Mouse (Mus musculus): ENCODE results near the gene Ap1ar.
"Not testable (repeated sequence)": the region's sequence is repeated elsewhere in the genome, so short reads cannot be mapped to it uniquely, and the experiment has no call there.

The Ap1ar gene

DNA sequence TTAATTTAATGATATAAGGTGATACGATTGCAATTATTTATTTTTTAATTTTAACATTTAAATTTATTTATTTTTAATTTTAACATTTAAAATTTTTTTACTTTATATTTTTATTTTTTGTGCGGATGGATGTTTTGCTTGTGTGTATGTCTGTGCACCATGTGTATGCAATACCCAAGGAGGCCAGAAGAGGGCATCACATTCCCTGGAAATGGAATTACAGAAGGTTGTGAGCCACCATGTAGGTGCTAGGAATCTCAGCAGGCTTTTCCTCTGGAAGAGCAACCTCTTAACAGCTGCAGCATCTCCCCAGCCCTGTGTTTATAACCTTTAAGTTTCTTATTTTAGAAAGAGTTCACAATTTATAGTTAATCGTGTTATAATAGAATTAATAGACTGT, 41.6 kb downstream of the Ap1ar start:
- DNase-seq (ENCODE audit: low read depth, low spot score), result no peak

DNA sequence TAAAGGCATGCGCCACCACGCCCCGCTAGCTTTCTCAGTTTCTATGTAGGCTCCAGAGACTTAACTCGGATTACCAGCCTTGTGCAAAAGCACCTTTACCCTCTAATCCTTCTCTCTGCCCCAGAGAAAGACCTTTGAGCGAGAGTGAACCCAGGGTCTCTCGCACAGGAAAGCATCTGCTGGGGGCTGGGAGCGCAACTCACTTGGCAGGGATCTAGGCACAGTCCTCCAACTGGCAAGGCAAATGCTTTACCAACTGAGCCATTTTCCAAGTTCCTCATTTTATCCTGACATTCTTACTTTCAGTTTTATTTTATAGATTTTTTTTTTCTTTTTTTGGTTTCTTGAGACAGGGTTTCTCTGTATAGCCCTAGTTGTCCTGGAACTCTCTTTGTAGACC, 44.3 kb downstream of the Ap1ar start:
- DNase-seq (ENCODE audit: low read depth, low spot score), result no peak

DNA sequence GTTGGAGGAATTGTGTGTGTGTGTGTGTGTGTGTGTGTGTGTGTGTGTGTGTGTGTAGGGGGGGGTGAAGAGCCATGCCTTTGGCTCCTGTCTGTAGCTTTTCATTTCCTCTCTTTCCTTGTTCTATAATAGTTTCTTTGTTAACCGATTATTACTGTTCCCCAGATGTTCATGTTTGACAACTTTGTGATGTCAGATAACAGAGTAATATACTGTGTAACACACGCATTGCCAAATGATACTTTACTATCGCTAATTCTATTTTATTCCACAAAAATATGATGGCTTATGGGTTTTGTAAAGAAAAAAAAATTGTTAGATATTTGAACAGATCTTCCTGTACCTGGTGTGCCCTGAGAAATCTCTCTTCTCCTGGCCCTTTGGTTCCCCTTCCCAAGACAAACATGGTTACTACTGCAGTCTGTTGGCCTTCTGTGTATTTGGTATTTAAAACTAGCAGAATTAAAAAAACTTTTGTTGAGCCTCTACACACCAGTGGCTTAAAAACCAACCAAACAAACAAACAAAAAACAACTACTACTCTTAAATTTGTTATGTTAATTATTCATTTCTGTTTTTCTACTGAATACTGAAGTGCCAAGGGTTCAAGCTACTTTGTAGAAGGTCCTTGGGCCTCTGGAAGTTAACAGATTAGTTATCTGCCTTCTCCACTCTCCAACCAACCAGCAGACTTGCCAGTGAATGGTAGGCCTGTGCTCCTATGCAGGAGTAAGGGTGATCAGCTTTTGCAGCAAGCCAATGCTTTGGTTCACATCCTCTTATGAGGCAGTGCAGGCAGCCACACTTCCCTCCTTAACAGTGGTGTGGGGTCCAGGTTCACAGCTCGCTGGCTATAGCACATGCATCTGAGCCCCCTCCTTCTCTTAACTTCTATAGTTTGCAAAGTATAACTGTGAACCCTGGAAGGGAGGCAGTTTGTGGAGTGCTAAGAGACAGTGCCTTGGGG, 45.4 kb downstream of the Ap1ar start:
- DNase-seq (ENCODE audit: low read depth, low spot score), result no peak

DNA sequence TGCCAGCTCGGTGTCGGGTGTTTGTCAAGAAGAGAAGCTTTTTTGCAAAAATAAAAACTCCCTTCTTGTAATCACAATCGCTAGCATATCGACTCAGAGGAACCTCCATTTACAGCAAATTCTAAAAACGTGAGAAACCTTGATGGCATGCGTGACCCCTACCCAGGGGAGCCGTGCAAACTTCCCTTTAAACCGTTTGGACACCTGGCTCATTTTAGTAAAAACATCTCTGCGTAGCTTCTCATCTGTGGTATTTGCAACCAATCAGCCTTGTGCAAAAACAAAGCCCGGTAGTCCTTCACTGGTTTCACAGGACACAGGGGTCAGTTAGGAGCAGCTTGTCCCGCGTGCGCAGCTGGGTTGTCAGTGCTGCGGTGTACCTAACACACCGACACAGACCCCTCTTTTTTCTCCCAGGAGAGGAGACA, 46.3 kb downstream of the Ap1ar start:
- DNase-seq (ENCODE audit: low read depth, low spot score), result no peak

DNA sequence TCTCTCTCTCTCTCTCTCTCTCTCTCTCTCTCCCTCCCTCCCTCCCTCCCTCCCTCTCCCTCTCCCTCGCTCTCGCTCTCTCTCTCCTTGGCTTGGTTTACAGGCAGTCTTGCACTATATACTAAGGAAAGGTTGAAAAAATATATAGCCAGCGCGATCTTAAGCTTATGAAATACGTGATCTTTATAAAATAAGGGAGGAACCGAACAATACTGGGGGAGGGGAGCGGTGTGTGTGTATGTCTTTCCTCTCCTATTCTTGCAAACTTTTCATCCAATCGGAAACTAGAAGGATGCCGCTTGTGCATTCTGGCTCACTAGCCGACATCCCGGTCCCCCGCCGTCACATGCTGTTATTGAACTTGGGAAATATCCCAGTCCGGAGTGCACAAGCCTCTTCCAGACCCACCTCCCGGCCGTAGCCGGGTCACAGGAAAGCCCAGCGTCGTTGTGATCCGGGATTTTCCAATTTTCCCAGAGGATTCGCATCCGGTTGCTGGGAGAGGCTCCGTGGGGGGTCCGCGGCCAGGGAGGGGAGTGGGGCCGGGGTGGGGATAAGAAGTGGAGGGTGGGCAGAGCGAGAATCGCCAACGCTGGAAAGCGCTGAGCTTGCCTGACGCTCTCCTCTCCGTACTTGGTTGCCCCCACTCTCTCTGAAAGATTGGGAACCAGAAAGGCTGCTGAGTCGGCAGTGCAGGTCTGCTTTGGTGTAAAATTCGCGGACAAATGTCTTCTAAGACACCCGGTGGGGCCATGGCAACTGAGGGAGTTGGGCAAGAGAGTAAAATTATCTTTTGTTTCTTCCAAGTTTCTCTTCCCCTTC, 46.9 kb downstream of the Ap1ar start:
- DNase-seq (ENCODE audit: low read depth, low spot score), result peak; percentile 28

DNA sequence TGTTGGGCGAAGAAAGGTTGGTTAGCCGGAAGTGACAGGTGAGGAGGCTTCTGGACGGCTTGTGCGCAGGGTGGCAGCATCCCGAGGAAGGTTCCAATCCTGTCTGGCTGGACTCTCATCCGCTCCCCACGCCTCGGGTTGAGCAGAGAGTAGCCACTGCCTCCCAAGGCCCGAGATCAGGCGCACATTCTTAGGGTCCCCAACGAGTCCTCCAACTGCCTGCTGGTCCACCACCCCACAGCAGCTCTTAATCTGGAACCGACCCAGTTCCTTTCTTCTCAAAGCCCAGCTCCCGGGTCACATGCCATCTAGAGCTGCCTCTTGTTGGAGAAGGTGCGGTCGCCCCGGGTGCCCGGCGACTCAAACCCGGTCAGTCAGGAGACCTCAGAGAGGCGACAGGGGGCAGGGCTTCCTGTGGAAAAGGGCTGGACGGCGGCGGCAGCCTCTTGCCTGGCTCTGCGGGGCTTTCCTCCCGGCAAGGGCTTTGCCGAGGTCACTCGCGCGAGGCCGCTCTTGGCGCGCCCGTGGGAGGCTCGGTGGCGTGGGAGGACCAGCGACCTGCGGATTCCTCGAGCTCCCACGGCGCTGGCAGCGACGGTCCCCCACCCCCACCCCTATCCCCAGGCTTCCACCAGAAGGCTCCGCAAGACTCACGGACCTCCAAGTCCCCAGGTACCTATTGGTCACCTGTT, 47.7 kb downstream of the Ap1ar start, which contains the start of gene Tifa:
Tifa (plus strand) TSS at position 306 of the 692 bp plus-strand sequence.
- peak; percentile 35 for DNase-seq (ENCODE audit: low read depth, low spot score)

DNA sequence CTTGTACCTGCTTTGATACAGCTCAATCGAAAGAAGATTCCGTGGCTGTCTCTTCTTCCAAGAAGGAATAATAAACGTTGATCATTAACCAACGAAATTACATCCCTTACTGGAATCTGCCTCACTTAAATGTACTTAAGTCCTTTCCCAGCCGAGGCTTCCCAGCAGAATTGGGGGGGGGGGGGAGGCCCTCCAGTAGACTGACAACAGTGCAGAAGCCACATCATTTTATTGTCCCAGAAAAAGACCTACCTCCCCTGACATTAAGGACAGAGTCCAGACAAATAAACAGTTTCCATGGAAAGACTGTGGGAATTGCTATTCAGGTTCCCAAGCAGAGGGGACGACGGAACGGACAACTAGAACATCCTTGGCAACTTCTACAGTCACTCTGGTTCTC, 48.4 kb downstream of the Ap1ar start:
- DNase-seq (ENCODE audit: low read depth, low spot score), result no peak

DNA sequence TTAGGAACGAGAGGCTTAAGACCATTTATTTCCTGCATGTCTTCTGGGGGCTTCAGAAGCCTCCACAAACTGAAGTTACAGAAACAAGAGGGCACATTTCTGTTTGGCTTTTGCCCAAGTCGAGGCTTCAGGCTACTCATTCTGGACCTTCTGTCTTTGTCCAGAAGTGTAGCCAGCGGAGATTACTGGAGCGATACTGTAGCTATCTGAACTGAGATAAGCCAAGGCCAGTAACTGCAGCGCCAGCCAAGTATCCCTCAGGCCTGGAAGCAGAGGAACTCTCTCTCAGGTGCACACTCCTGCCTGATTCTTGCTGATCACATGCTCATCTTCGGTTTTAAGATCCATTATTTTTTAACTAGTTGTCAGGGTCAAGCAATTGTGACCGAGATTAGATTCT, 49.3 kb downstream of the Ap1ar start:
- no peak for DNase-seq (ENCODE audit: low read depth, low spot score)

DNA sequence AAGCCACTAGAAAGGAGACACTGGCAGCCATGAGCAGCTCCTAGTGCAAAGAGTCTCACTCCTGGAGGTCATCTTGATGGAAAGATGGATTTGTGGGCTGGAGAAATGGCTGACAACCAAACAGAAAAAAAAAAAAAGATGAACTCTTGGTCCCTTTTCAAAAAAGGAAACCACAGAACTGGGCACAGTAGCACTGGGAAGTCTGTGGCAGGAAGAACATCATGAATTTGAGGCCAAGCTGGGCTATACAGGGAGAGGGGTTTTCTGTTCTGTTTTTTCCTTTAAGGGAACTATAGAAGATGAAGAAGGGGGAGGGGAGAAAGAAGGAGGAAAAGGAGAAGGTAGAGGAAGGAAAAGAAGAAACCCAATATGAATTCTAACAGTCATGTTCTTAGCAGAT, 50.3 kb downstream of the Ap1ar start:
- DNase-seq (ENCODE audit: low read depth, low spot score), result peak; percentile 23

DNA sequence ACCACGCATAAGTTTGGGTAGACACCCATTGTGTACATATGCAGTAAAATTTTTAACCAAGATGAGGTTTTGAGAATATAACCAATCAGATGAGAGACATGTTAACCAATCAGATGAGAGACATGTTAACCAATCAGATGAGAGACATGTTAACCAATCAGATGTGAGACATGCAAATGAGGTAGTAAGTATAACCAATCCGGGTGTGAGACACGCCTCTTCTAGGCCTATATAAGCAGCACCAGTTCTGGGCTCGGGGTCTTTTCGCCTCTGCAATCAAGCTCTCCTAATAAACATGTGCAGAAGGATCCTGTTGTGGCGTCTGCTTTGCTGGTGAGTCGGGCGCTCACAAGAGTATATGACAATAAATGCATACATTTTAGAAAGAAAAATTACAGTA, 53.6 kb downstream of the Ap1ar start:
- DNase-seq (ENCODE audit: low read depth, low spot score), result not testable (repeated sequence)

DNA sequence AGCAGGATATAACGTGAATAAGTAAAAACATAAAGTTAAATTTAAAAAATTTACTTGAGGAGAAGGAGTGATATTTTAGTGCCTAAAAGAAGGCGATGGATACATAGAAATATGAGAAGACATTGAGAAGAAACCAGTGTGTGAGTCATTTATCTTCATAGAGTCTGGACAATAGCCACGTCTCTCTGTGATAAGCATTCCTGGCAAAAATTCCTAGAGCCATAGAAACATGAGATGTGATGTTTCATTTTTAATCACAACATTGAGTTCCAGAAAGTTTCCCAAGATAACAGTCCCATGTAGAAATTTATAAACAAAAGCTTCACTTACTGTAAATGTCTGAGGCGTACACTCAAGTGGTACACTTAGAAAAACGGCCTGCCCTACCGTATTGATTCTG, 54.4 kb downstream of the Ap1ar start:
- no peak for DNase-seq (ENCODE audit: low read depth, low spot score)

DNA sequence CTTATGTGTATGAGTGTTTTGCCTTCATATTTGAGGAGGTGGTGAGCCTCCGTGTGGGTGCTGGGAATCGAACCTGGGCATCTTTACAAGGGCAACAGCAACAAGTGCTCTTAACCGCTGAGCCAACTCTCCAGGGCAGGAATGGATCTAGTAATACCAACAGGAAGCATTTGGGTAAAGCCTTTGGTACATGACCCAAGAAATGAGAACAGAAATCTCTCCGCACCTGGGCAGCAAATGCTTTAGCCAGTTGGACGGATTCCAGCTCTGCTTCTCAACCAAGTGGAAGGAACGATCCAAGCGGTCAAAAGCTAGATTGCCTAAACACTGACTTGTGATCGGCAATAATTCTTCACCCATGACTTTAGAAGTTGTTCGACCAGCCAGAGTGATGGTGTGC, 56.4 kb downstream of the Ap1ar start:
- DNase-seq (ENCODE audit: low read depth, low spot score), result peak; percentile 13

DNA sequence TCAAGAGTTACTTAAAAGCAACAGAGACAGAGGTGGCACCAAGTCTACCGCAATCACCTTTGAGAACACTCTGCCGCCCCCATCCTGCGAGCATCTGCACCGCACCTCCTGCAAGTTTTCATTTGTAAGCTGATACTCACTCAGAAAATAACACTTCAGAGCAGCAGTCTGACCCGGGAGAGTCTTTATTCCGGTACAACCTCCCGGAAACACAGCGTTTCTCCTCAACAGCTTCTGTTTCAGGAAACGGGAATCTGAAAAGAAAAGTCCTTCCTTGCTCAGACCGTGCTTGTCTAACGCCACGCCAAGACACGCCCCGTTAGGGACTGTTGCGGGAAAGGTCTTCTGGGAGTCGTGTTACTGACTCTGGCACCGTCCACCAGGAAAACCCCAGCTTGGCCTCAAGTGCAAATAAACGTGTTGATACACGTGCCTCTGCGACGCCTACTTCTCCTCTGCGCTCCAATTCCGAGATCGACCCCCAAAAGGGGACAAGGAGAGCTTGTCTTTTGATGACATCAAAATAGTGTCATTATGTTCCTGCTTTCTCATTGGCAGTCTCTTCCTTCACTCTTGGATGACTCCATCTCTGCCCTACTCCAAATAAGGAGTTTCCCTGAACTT, 57.2 kb downstream of the Ap1ar start, which contains the start of gene Alpk1:
Alpk1 (minus strand) TSS at position 507 of the 624 bp plus-strand sequence.
- peak; percentile 83 for DNase-seq (ENCODE audit: low read depth, low spot score)

DNA sequence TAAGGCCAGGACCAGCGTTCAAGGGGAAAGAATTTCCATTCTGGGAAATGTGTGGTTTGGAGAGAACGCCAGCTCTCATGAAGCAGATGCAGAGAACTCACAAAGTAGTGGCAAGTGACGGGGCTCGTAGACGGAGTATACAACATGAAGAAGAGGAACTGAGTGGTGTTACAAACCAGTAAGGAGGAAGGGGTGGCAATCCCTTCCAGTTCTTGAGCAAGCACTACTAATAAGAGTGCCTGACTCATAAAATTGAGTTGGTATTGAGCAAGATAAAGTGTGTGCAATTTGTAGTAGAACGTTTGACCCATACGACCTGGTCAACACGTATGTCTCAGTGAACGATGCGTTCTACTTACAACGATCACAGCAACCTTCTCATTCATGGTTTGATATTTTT, 68.2 kb downstream of the Ap1ar start:
- DNase-seq (ENCODE audit: low read depth, low spot score), result no peak

DNA sequence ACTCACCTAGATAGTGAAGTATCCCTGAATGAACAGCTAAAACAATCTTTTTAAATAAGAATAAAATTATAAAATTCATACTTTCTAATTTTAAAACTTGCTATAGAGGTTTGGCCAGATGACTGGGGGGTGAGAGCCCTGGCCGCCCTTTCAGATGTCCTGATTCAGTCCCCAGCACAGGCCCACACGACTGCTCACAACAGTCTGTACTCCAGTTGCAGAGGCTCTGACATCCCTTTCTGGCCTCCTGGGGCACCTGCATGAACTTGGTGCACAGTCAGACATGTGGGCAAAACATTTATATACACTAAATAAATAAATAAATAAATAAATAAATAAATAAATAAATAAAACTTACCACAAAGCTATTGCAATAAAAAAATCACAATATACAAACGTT, 71.4 kb downstream of the Ap1ar start:
- no peak for DNase-seq (ENCODE audit: low read depth, low spot score)

DNA sequence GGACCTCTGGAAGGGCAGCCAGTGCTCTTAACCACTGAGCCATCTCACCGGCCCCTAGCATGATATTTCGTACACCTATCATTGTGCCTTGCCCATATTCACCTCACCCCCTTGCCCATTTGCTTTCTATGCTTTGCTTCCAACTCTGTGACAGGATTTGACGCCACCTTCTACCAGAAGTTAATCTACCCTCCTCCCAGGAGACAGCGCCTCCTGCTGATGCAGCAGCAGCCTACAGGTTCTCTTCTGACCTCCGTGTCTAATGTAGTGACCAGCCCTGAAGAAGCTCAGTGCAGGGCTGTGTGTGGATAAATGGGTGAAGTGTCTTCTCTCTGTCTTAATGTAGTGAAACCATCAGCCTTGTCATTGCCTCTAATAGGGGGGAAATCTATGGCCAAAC, 72.8 kb downstream of the Ap1ar start:
- no peak for DNase-seq (ENCODE audit: low read depth, low spot score)

DNA sequence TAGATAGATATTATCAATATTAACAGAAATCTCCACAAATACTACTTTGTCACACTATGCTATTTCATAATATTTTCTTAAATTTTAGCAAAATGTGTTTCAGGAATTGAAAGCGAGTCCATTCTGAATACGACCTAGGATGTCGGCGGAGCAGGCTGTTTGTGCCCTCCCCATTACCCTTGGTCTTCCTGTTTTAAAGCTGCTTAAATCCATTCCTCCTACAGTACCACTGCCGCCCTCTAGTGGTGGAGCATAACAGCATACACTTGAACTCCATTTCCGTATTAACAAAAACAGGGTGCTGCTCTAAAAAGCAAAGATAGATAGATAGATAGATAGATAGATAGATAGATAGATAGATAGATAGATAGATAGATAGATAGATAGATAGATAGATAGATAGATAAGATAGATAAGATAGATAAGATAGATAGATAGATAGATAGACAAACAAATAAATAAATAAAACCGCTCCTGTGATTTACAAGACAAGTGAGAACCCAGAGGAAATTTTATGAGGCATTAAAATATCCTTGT, 74.2 kb downstream of the Ap1ar start:
- DNase-seq (ENCODE audit: low read depth, low spot score), result peak; percentile 81

DNA sequence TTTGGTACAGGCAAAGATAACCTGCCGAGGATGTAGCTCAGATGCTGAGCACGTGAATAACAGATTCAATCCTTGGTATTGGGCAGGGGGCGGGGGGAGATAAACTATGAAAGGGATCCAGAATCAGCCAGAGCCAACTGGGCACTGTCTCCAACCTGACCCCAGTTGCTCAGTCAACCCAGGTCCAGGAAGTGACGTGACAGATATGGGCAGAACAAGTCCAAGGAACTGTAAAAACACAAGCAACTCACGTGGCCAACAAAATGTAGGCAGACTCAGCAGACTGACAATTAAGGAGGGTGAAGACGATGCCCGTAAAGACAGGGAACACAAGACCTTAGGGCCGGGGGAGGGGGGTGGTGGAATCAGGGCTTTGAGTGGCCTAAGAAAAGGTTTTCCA, 74.9 kb downstream of the Ap1ar start:
- no peak for DNase-seq (ENCODE audit: low read depth, low spot score)

DNA sequence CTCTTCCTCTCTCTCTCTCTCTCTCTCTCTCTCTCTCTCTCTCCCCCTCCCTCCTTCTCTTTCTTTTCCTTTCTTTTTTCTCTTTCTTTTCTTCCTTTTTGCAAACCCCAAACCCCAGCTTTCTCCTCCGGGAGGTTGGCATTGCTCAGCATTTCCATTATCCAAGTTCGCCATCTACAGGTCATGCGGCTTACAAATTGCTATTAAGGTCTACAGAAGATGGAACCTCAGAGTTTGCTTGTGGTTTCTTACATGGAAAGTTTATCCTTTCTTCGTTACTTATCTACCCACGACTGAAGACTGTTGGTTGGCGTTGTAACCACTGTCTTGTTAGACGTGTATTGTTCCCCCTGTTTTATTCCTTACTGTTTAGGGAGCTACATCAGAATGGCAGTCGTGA, 78.1 kb downstream of the Ap1ar start:
- DNase-seq (ENCODE audit: low read depth, low spot score), result no peak

DNA sequence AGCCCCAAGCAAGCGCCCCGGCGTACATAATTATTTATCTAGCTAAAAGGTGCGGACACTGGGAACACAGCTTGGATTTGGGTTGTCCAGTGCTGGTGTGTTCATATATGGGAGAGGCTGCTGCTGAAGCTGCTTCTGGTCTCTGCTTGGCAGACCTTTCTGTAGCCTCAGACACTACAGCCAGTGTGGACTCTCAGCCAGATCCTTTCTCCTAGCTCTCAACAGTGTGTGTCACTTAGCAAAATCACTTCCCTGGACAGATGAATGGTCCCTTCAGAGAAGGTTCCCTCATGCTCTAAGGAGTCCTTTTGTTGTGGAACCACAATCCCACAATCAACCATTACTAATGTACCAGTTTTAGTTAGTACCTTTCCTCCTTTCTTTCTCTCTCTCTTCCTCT, 78.5 kb downstream of the Ap1ar start:
- DNase-seq (ENCODE audit: low read depth, low spot score), result no peak

DNA sequence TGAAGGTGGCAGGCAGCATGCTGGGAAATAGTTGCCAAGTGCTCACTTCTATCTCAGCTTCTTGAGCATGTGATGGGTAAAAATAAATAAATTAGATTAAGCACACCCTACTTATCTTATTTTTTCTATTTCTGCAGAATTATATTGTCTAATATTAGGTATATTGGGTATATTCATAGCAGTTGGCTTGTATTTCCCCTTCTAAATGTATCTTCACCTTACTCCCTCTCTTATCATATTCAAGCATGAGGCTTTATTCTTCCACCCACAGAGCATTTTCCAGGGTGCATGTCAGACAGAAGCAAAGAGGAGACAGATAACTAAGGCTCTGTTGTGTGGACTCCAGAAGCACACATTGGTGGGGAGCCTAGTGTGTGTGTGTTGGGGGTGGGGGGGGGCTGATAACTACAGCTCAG, 79.4 kb downstream of the Ap1ar start:
- no peak for DNase-seq (ENCODE audit: low read depth, low spot score)

Data from skeletal muscle tissue, adult 2 months (tissue).